Mouse (Mus musculus): ENCODE results near the gene Mcrip1. TPM values are rescaled to one million over a fixed set of nuclear protein-coding genes. Genes with fewer than 3 reads are reported as not detected.
A peak's percentile ranks its signal among the peaks of the same experiment; 100 is the strongest.
"Not testable (repeated sequence)": the region's sequence is repeated elsewhere in the genome, so short reads cannot be mapped to it uniquely, and the experiment has no call there.

The Mcrip1 gene
- 244 and 251 TPM in 2 replicates for polyA plus RNA-seq (2014; fragmentation: Nextera tagmentation; extraction: Ambion mirVana)

GRCm38 (mm10) chr11:120549168-120549945 lies at the start of gene Mcrip1:
Gene Mcrip1, minus strand, starts transcription at chr11:120549727.
- H3K9me3 ChIP-seq (ENCODE audit: control insufficient read depth, low read length), result no peaks in the 10 kb centered on the region
- ATAC-seq (ENCODE audit: insufficient read depth, low FRiP score, low TSS enrichment), result peak; percentile 87
- H3K4me1 ChIP-seq (ENCODE audit: control insufficient read depth, insufficient read depth, low read length), result peaks cover 14% of the 10 kb centered on the region
- peak within 1 kb of the TSS; percentile 78 for H3K27ac ChIP-seq (ENCODE audit: low read depth, low read length)
- H3K4me3 ChIP-seq (ENCODE audit: low read depth, low read length), result peak within 1 kb of the TSS; percentile 99
- H3K27me3 ChIP-seq (ENCODE audit: control insufficient read depth, insufficient read depth, low read length), result no peaks in the 10 kb centered on the region
- H3K36me3 ChIP-seq (ENCODE audit: control insufficient read depth, insufficient read depth, low read length), result peaks cover 3% of the 10 kb centered on the region; the same call in 1 of the 2 replicates
- H3K4me2 ChIP-seq (ENCODE audit: low read depth), result peak within 1 kb of the TSS; percentile 97
- WGBS, result under 1% methylated on average over 84 of the region's 87 CpGs
- H3K9ac ChIP-seq (ENCODE audit: low read length), result peak within 1 kb of the TSS; percentile 96
- DNase-seq (ENCODE audit: low spot score), result peak; percentile 94

GRCm38 (mm10) chr11:120598990-120599549 lies 49.5 kb upstream of the Mcrip1 start:
- Histone ChIP-seq H3K36me3 (ENCODE audit: control insufficient read depth, insufficient read depth, low read length) (peaks cover 26% of the 10 kb centered on the region), H3K9me3 (ENCODE audit: control insufficient read depth, low read length) (no peaks in the 10 kb centered on the region), H3K4me1 (ENCODE audit: control insufficient read depth, insufficient read depth, low read length) (peaks cover 16% of the 10 kb centered on the region), H3K27ac (ENCODE audit: low read depth, low read length) (peak overlapping the region; percentile 70), H3K27me3 (ENCODE audit: control insufficient read depth, insufficient read depth, low read length) (no peaks in the 10 kb centered on the region), H3K4me2 (ENCODE audit: low read depth) (peak overlapping the region; percentile 98), H3K9ac (ENCODE audit: low read length) (peak overlapping the region; percentile 67), H3K4me3 (ENCODE audit: low read depth, low read length) (peak overlapping the region; percentile 100)
- 55% methylated on average over 17 of the region's 17 CpGs for WGBS
- ATAC-seq (ENCODE audit: insufficient read depth, low FRiP score, low TSS enrichment) (no peak), DNase-seq (ENCODE audit: low spot score) (no peak)

GRCm38 (mm10) chr11:120598283-120598989 lies 48.9 kb upstream of the Mcrip1 start, which contains the start of the genes Alyref and Anapc11:
Gene Alyref, minus strand, starts transcription at chr11:120598365.
Gene Anapc11, plus strand, starts transcription at chr11:120598421.
- DNase-seq (ENCODE audit: low spot score), result peak; percentile 98
- Histone ChIP-seq H3K36me3 (ENCODE audit: control insufficient read depth, insufficient read depth, low read length) (peaks cover 32% of the 10 kb centered on the region), H3K4me2 (ENCODE audit: low read depth) (peak within 1 kb of the TSS; percentile 98), H3K27ac (ENCODE audit: low read depth, low read length) (peak within 1 kb of the TSS; percentile 82), H3K27me3 (ENCODE audit: control insufficient read depth, insufficient read depth, low read length) (no peaks in the 10 kb centered on the region), H3K9ac (ENCODE audit: low read length) (peak within 1 kb of the TSS; percentile 99), H3K4me1 (ENCODE audit: control insufficient read depth, insufficient read depth, low read length) (peaks cover 16% of the 10 kb centered on the region), H3K9me3 (ENCODE audit: control insufficient read depth, low read length) (no peaks in the 10 kb centered on the region), H3K4me3 (ENCODE audit: low read depth, low read length) (peak within 1 kb of the TSS; percentile 100)
- under 1% methylated on average over 83 of the region's 88 CpGs for WGBS
- ATAC-seq (ENCODE audit: insufficient read depth, low FRiP score, low TSS enrichment), result peak; percentile 96

- H3K4me2 ChIP-seq (ENCODE audit: low read depth), result peak overlapping the region; percentile 98
- peaks cover 16% of the 10 kb centered on the region for H3K4me1 ChIP-seq (ENCODE audit: control insufficient read depth, insufficient read depth, low read length)
- H3K9ac ChIP-seq (ENCODE audit: low read length), result peak overlapping the region; percentile 99
- no peaks in the 10 kb centered on the region for H3K9me3 ChIP-seq (ENCODE audit: control insufficient read depth, low read length)
- no peaks in the 10 kb centered on the region for H3K27me3 ChIP-seq (ENCODE audit: control insufficient read depth, insufficient read depth, low read length)
- peak overlapping the region; percentile 82 for H3K27ac ChIP-seq (ENCODE audit: low read depth, low read length)
- WGBS, result 6% methylated on average over 75 of the region's 99 CpGs
- ATAC-seq (ENCODE audit: insufficient read depth, low FRiP score, low TSS enrichment), result peak; percentile 62
- peak overlapping the region; percentile 100 for H3K4me3 ChIP-seq (ENCODE audit: low read depth, low read length)
- peaks cover 37% of the 10 kb centered on the region for H3K36me3 ChIP-seq (ENCODE audit: control insufficient read depth, insufficient read depth, low read length)
- no peak for DNase-seq (ENCODE audit: low spot score)
Observed at GRCm38 (mm10) chr11:120597240-120598235, 48.0 kb upstream of the Mcrip1 start.

- H3K4me1 ChIP-seq (ENCODE audit: control insufficient read depth, insufficient read depth, low read length), result no peaks in the 10 kb centered on the region
- no peak for ATAC-seq (ENCODE audit: insufficient read depth, low FRiP score, low TSS enrichment)
- WGBS, result 97% methylated on average over 6 of the region's 6 CpGs
- peaks cover 3% of the 10 kb centered on the region; the same call in 1 of the 2 replicates for H3K9me3 ChIP-seq (ENCODE audit: control insufficient read depth, low read length)
- H3K27me3 ChIP-seq (ENCODE audit: control insufficient read depth, insufficient read depth, low read length), result no peaks in the 10 kb centered on the region
- H3K4me3 ChIP-seq (ENCODE audit: low read depth, low read length), result no peak overlapping the region
- DNase-seq (ENCODE audit: low spot score), result no peak
- no peak overlapping the region for H3K4me2 ChIP-seq (ENCODE audit: low read depth)
- peaks cover 42% of the 10 kb centered on the region for H3K36me3 ChIP-seq (ENCODE audit: control insufficient read depth, insufficient read depth, low read length)
- no peak overlapping the region for H3K27ac ChIP-seq (ENCODE audit: low read depth, low read length)
- H3K9ac ChIP-seq (ENCODE audit: low read length), result no peak overlapping the region
Observed at GRCm38 (mm10) chr11:120588531-120588930, 39.0 kb upstream of the Mcrip1 start.

GRCm38 (mm10) chr11:120583937-120584336 lies 34.4 kb upstream of the Mcrip1 start:
- no peak for ATAC-seq (ENCODE audit: insufficient read depth, low FRiP score, low TSS enrichment)
- no peak for DNase-seq (ENCODE audit: low spot score)
- H3K36me3 ChIP-seq (ENCODE audit: control insufficient read depth, insufficient read depth, low read length), result peaks cover 28% of the 10 kb centered on the region

GRCm38 (mm10) chr11:120582982-120583293 lies 33.4 kb upstream of the Mcrip1 start:
- WGBS, result 90% methylated on average over 2 of the region's 2 CpGs
- peaks cover 35% of the 10 kb centered on the region for H3K36me3 ChIP-seq (ENCODE audit: control insufficient read depth, insufficient read depth, low read length)
- not testable (repeated sequence) for H3K27ac ChIP-seq (ENCODE audit: low read depth, low read length); H3K27me3 ChIP-seq (ENCODE audit: control insufficient read depth, insufficient read depth, low read length); H3K4me2 ChIP-seq (ENCODE audit: low read depth); DNase-seq (ENCODE audit: low spot score); ATAC-seq (ENCODE audit: insufficient read depth, low FRiP score, low TSS enrichment); H3K9ac ChIP-seq (ENCODE audit: low read length); H3K4me3 ChIP-seq (ENCODE audit: low read depth, low read length); H3K9me3 ChIP-seq (ENCODE audit: control insufficient read depth, low read length); H3K4me1 ChIP-seq (ENCODE audit: control insufficient read depth, insufficient read depth, low read length)

More at GRCm38 (mm10) chr11:120583937-120584336, 34.4 kb upstream of the Mcrip1 start:
- 93% methylated on average over 1 of the region's 1 CpGs for WGBS
- Histone ChIP-seq H3K4me3 (ENCODE audit: low read depth, low read length) (no peak overlapping the region), H3K4me2 (ENCODE audit: low read depth) (no peak overlapping the region), H3K9me3 (ENCODE audit: control insufficient read depth, low read length) (peaks cover 3% of the 10 kb centered on the region; the same call in 1 of the 2 replicates), H3K27me3 (ENCODE audit: control insufficient read depth, insufficient read depth, low read length) (no peaks in the 10 kb centered on the region), H3K9ac (ENCODE audit: low read length) (no peak overlapping the region), H3K4me1 (ENCODE audit: control insufficient read depth, insufficient read depth, low read length) (peaks cover 7% of the 10 kb centered on the region), H3K27ac (ENCODE audit: low read depth, low read length) (no peak overlapping the region)

Measured in neural tube, embryonic 11.5 days (tissue).